Mouse (Mus musculus) lung, adult 2 months (tissue): ENCODE measurements around the gene Taok3.

Source experiments
- CTCF ChIP-seq: fragments of 200-500 bp; IDR thresholded peaks from 2 replicates; pipeline ENCODE4 v1.5.1; 2011; ENCODE audit warnings: mild to moderate bottlenecking, low read length, control low read depth; ENCODE audit not compliant: insufficient read depth
- POLR2A ChIP-seq: fragments of 200-500 bp; IDR thresholded peaks from 2 replicates; pipeline ENCODE4 v1.6.1; 2011; ENCODE audit warnings: low read depth, mild to moderate bottlenecking, control low read depth, low read length, borderline replicate concordance; ENCODE audit errors: extremely low read depth

- no peak for TF ChIP-seq POLR2A
- no peak for TF ChIP-seq CTCF
Measured at GRCm38 (mm10) chr5:117313420-117313819, 193.5 kb downstream of the Taok3 start.
